Mouse (Mus musculus) forebrain, embryonic 10.5 days (tissue): Measurements from ENCODE around the gene Fam160a2. TPM values are rescaled to one million over a fixed set of nuclear protein-coding genes. Genes with fewer than 3 reads are reported as not detected.

Experiments used
- polyA plus RNA-seq: library from polyadenylated mRNA; unstranded; fragments of >200 nt; fragmentation: Nextera tagmentation; extraction: Ambion mirVana; gene quantifications from 2 replicates; pipeline ENCODE4 v1.2.1, GENCODE M21; 2016

The Fam160a2 gene
- polyA plus RNA-seq, 1 experiment from 2014 or later = 47.5 TPM

Other genes with a start within 250 kb of the Fam160a2 start
- gene Olfr684, start 236.4 kb downstream of the Fam160a2 start, polyA plus RNA-seq = not detected in 2 replicates
- gene Olfr685, start 214.0 kb downstream of the Fam160a2 start, polyA plus RNA-seq = not detected in 2 replicates
- not detected in 2 replicates for gene Olfr686, start 192.6 kb downstream of the Fam160a2 start, polyA plus RNA-seq
- gene Olfr688, start 112.0 kb downstream of the Fam160a2 start, polyA plus RNA-seq = not detected in 2 replicates
- not detected in 2 replicates for gene Olfr689, start 88.9 kb downstream of the Fam160a2 start, polyA plus RNA-seq
- not detected in 2 replicates for gene Olfr690, start 66.0 kb downstream of the Fam160a2 start, polyA plus RNA-seq
- 0.11 TPM in 1 of 2 replicates, not detected in the other for gene Olfr691, start 57.8 kb downstream of the Fam160a2 start, polyA plus RNA-seq
- not detected in 2 replicates for gene Olfr692, start 31.8 kb downstream of the Fam160a2 start, polyA plus RNA-seq
- not detected in 2 replicates for gene Gm5901, start 25.0 kb downstream of the Fam160a2 start, polyA plus RNA-seq
- 0.06 and 0.09 TPM in 2 replicates for gene Cnga4, start 4.5 kb upstream of the Fam160a2 start, polyA plus RNA-seq
- gene Cckbr, start 25.7 kb upstream of the Fam160a2 start, polyA plus RNA-seq = 0.53 and 0.69 TPM in 2 replicates
- gene Cavin3, start 82.2 kb upstream of the Fam160a2 start, polyA plus RNA-seq = 16.9 and 17.8 TPM in 2 replicates
- gene Smpd1, start 154.3 kb upstream of the Fam160a2 start, polyA plus RNA-seq = 29.0 and 29.7 TPM in 2 replicates
- gene Apbb1, start 181.6 kb upstream of the Fam160a2 start, polyA plus RNA-seq = 105 and 106 TPM in 2 replicates
- 0.33 TPM in 1 of 2 replicates, not detected in the other for gene Hpx, start 200.1 kb upstream of the Fam160a2 start, polyA plus RNA-seq
- 25.9 and 27.8 TPM in 2 replicates for gene Trim3, start 233.5 kb upstream of the Fam160a2 start, polyA plus RNA-seq
- gene Timm10b, start 240.0 kb upstream of the Fam160a2 start, polyA plus RNA-seq = 145 and 163 TPM in 2 replicates
- gene Arfip2, start 240.4 kb upstream of the Fam160a2 start, polyA plus RNA-seq = 66.0 and 69.1 TPM in 2 replicates
- gene Gm45799, start 240.5 kb upstream of the Fam160a2 start, polyA plus RNA-seq = 28.9 and 38.2 TPM in 2 replicates